Mouse (Mus musculus) lung, postnatal 0 days (tissue): ENCODE measurements around the gene Gm28051.

ENCODE experiments used
- CTCF ChIP-seq: IDR thresholded peaks from 2 replicates; pipeline ENCODE4 v1.5.1; 2016; ENCODE audit warnings: antibody characterized with exemption, mild to moderate bottlenecking
- EP300 ChIP-seq: IDR thresholded peaks from 2 replicates; pipeline ENCODE4 v1.6.1; 2016; ENCODE audit warnings: antibody characterized with exemption, mild to moderate bottlenecking, control low read depth

GRCm38 (mm10) chr12:102685523-102685931, 72.0 kb downstream of the Gm28051 start:
- TF ChIP-seq CTCF: no peak
- TF ChIP-seq EP300: no peak
